In the genomic region with DNA sequence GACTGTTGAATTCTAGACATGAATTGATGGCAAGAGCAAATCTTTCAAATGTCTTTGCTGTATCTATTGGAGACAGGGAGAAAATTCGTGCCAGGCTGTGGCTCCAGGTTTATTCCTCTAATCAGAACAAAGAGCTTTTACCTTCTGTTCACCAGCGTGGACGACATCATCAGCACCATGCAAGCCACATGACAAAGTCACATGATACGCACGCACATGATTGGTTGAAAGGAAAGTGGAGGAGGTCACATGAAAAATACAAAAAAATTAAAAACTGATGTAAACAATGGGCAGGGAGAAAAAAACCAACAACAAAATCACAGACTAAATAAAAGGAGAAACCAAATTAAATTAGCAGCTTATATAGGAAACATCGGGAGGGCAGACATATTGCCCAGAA, we compare ENCODE assay signal across 33 mouse cellular contexts. TPM values are rescaled to one million over a fixed set of nuclear protein-coding genes. Genes with fewer than 3 reads are reported as not detected.
"Had no signal": no experiment of that assay in that cellular context is flagged by ENCODE, and none has a peak within 500 bp of the region (broad histone marks: within the 10 kb centered on the region; RNA-seq: fewer than 3 reads in every experiment).

No protein-coding gene starts in this region.

- H3K4me2 ChIP-seq: heart, embryonic 11.5 days; heart, embryonic 12.5 days; heart, embryonic 13.5 days; heart, embryonic 15.5 days; hindbrain, embryonic 12.5 days; hindbrain, embryonic 13.5 days; hindbrain, embryonic 14.5 days; hindbrain, embryonic 15.5 days; intestine, embryonic 15.5 days; kidney, embryonic 15.5 days had no signal

- DNase-seq: heart, postnatal 10 days; heart, postnatal 14 days; heart, postnatal 36 days; heart, postnatal 4 days; kidney, adult 11 months; kidney, adult 18-20 months; kidney, adult 2 months; kidney, adult 8-10 months; kidney, adult 9 months; kidney, postnatal 10 days; kidney, postnatal 14 days; kidney, postnatal 25 days; kidney, postnatal 36 days; kidney, postnatal 4 days; layer of hippocampus, adult 9-11 months; layer of hippocampus, postnatal 36 days had no signal

- H3K4me3 ChIP-seq: heart, embryonic 10.5 days; heart, embryonic 12.5 days; heart, embryonic 13.5 days; heart, embryonic 15.5 days; hindbrain, embryonic 10.5 days; hindbrain, embryonic 12.5 days; hindbrain, embryonic 13.5 days; hindbrain, embryonic 15.5 days; intestine, embryonic 15.5 days; kidney, embryonic 15.5 days; layer of hippocampus, adult 2 months; left cerebral cortex, adult 2 months had no signal

- H3K4me1 ChIP-seq: intestine, embryonic 15.5 days had no signal

- H3K27me3 ChIP-seq: heart, embryonic 12.5 days; heart, embryonic 13.5 days; heart, embryonic 15.5 days; hindbrain, embryonic 12.5 days; hindbrain, embryonic 13.5 days; hindbrain, embryonic 15.5 days; intestine, embryonic 15.5 days; kidney, embryonic 15.5 days had no signal

- H3K9me3 ChIP-seq: heart, embryonic 10.5 days; heart, embryonic 12.5 days; heart, embryonic 13.5 days; heart, embryonic 15.5 days; hindbrain, embryonic 10.5 days; hindbrain, embryonic 12.5 days; hindbrain, embryonic 13.5 days; hindbrain, embryonic 15.5 days; intestine, embryonic 15.5 days; kidney, embryonic 15.5 days had no signal

- H3K27ac ChIP-seq: heart, embryonic 10.5 days; heart, embryonic 13.5 days; heart, embryonic 15.5 days; hindbrain, embryonic 10.5 days; hindbrain, embryonic 12.5 days; hindbrain, embryonic 13.5 days; hindbrain, embryonic 14.5 days; hindbrain, embryonic 15.5 days; hindbrain, postnatal 0 days; intestine, embryonic 15.5 days; kidney, embryonic 15.5 days; kidney, postnatal 0 days; layer of hippocampus, adult 2 months; left cerebral cortex, adult 2 months had no signal

- H3K36me3 ChIP-seq: heart, embryonic 10.5 days; heart, embryonic 12.5 days; heart, embryonic 15.5 days; hindbrain, embryonic 10.5 days; intestine, embryonic 15.5 days had no signal

- H3K9ac ChIP-seq: heart, embryonic 12.5 days; heart, embryonic 13.5 days; heart, embryonic 15.5 days; hindbrain, embryonic 12.5 days; hindbrain, embryonic 13.5 days; hindbrain, embryonic 14.5 days; hindbrain, embryonic 15.5 days; intestine, embryonic 15.5 days; kidney, embryonic 15.5 days had no signal

RNA-seq across cellular contexts. Expression of a gene that starts 45.8 kb away (rescaled TPM):
- polyA plus RNA-seq: inflammation-experienced regulatory T-cells, adult 6 months had no signal
